Mouse (Mus musculus): ENCODE results near the gene Son. TPM values are rescaled to one million over a fixed set of nuclear protein-coding genes. Genes with fewer than 3 reads are reported as not detected.

The Son gene
- total RNA-seq, 4 experiments from 2014 or later = 119 to 148 (median 131) TPM

DNA sequence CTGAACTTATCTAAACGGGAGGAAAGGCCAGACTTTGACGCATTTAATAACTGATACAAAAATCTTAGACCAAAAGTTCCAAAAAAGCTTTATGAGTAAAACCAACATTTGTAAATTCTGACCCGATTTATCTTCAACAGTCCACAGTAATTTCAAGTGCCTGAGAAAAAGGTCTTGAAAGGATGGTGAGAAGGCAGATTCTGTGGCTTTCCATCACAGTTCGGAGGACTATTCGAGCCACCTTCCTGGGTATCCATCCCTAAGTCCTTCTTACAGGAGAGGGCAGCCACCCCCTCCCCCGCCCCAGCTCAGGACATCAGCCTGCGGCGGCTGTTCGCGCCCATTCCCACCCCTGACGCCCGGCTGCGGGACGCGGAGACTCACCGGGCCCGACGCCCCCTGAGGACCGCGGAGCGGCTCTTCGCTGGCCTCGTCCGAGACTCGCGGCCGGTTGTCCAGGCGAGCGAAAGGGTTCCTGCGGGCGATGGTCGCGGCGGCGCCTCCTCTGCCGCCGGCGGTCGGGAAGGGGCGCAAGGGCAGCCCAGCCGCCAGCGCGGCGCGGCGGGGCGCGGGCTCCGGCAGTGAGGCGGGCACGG is 40.8 kb downstream of the Son start:
- DNase-seq (ENCODE audit: low spot score) = no peak

GRCm38 (mm10) chr16:91688619-91689334 is 41.5 kb downstream of the Son start, which contains the start of gene Donson:
Gene Donson (minus strand): TSS chr16:91688770.
- peak; percentile 89 for DNase-seq (ENCODE audit: low spot score)

DNA sequence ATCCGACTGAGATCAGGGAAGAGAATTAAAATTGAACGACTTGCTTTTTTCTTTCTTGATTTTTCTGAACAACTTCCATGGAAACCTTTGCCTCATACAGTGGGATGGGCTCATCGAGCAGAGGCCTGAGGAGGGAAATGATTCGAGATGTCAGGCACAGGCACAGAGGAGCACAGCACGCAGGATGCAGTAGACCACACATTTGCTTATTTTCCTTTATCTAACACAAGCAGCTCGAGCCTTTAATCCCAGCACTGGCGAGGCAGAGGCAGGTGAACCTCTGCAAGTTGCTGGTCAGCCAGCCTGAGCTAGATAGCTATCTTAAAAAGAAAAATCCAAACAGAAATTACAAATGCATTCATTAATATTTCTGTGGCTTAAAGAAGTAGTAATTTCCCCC is 42.5 kb downstream of the Son start:
- DNase-seq (ENCODE audit: low spot score) = no peak

DNA sequence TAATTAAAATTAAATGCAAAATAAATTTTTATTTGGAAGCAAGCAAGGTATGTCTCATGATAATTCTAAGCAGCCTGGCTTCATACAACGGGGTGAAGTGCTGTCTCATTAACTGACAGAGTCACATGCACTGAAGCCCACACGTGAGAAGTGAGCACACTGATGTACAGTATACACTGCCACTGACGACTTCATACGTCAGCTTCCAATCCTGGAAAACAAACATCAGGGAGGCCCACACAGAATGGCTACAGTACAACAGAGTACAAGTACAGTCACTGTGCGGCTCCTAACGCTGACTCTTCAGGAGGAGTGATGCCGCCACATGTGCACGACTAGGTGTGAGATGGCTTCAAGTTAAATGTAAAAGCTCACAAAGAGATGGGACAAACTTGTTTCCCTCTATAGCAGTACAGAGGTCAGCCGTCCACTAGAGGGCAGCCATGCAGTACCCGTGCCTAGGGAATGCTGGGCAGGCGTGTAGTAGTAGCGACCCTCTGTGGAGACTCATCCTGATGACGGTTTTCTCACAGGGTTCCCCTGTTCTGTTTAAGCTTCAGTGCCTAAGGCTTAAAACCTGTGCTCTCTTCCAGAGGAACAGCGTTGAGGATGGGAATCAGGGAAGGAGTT is 47.3 kb downstream of the Son start:
- peak; percentile 71 for DNase-seq (ENCODE audit: low spot score)

- DNase-seq (ENCODE audit: low spot score) = no peak
These were observed 47.9 kb downstream of the Son start for GRCm38 (mm10) chr16:91695108-91695755.

DNA sequence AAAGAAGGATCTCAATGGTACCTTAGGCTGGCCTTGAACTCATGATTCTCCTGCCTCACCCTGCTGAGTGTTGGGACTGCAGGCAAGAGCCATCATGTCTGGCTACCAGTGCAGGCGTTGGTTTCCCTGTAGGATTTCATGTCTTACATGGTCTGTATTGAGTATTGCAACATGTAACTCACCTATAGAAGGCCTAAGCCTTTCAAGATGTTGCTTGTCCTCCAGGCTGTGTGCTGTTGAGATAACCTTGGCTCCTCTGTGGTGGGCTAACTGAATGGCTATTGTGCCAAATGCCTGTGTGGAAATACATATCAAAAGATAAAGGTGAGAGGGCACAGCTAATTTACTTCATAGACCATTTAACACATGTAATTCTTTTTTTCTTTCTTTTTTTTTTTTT is 51.7 kb downstream of the Son start:
- no peak for DNase-seq (ENCODE audit: low spot score)

GRCm38 (mm10) chr16:91701908-91702307 is 54.6 kb downstream of the Son start:
- DNase-seq (ENCODE audit: low spot score) = no peak

DNA sequence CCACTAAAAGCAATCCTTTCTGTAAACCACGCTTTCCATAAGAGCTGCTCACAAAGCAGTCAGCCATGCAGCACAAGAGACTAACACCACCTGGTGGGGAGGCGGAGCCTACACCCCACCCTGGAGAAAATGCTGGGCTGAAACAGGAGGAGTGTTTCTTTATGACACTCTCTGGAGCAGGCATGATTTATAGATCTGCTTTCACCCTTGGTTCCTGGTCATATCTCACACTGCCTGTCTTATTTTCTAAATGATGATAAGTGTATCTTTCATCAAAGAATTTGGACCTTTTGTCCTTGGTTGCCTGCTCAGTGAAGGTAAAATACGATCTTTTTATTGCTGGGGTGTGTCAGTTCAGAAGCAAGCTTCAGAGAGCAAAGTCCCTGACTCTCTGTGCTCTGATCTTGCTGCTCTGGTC is 55.5 kb downstream of the Son start:
- no peak for DNase-seq (ENCODE audit: low spot score)

- DNase-seq (ENCODE audit: low spot score) = no peak
These were observed 57.5 kb downstream of the Son start for GRCm38 (mm10) chr16:91704603-91705340.

DNA sequence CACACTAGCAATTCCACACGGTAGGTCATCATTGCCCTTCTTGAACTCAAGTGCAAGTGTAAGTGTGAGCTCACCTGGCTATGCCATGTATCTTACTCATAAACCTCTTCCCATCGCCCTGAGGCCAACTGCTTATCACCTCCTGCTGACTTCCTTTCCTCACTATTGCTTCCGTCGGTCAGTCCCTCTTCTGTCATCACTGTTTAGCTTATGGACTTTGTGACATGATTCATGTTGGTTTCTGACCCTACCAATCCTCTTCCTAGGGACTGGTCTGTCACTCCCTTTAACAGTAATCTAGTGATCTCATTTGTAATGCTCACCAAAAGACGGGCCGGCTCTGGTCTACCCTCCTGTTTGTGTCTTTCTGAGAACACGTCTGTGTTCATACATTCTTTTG is 62.9 kb downstream of the Son start:
- DNase-seq (ENCODE audit: low spot score) = no peak

GRCm38 (mm10) chr16:91716927-91717349 is 69.6 kb downstream of the Son start:
- DNase-seq (ENCODE audit: low spot score) = peak; percentile 67

DNA sequence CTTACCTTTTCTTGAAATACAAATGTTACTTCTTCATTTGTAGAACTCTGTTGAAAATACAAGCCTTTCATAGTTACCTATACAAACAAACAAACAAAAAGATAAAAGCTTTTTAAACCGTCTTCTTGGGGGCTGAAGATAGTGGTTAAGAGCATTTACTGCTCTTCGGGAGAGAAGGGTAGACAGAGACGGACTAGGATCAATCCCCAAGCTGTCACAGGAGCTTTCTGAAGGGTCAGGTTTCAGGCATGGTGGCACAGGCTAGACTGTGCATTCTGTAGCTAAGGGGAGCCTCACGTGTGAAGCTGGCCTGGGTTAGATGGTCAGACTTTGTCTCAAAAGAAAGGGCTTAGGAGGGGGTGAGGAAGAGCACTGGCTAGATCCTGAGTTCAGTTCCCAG is 70.1 kb downstream of the Son start:
- no peak for DNase-seq (ENCODE audit: low spot score)

DNA sequence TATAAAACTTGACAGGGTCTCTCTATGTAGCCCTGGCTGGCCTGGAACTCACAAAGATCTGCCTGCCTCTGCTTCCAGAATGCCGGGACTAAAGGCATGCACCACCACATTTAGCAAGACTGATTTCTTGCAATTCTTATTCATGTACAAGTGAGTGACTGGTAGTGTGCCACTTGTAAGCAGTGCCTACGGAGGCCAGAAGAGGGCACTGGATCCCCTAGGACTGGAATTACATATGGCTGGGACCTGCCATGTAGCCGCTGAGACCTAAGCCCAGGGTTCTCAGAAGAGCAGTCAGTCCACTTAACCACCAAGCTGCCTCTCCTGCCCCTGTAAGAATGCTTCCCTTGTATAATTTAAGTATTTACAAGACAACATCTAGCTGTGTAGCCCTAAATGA is 76.9 kb downstream of the Son start:
- peak; percentile 60 for DNase-seq (ENCODE audit: low spot score)

DNA sequence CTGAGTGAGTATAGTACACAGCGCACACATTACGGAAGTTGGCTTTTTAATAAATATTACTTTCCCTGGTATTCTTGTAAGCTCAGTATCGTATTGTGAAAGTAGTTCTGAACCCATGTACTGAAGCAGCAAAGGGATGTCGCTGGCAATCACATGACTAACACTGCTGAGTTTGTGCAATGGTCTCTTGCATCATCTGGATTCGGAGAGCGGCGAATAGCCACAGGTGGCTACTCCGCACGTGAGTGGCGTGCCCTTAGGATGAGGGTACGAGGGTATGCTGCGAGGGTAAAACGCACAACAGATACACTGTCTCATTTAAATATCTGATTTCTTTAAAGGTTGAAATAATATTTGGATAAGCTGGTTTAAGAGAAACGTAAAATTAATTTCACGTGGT is 80.1 kb downstream of the Son start:
- DNase-seq (ENCODE audit: low spot score) = no peak

DNA sequence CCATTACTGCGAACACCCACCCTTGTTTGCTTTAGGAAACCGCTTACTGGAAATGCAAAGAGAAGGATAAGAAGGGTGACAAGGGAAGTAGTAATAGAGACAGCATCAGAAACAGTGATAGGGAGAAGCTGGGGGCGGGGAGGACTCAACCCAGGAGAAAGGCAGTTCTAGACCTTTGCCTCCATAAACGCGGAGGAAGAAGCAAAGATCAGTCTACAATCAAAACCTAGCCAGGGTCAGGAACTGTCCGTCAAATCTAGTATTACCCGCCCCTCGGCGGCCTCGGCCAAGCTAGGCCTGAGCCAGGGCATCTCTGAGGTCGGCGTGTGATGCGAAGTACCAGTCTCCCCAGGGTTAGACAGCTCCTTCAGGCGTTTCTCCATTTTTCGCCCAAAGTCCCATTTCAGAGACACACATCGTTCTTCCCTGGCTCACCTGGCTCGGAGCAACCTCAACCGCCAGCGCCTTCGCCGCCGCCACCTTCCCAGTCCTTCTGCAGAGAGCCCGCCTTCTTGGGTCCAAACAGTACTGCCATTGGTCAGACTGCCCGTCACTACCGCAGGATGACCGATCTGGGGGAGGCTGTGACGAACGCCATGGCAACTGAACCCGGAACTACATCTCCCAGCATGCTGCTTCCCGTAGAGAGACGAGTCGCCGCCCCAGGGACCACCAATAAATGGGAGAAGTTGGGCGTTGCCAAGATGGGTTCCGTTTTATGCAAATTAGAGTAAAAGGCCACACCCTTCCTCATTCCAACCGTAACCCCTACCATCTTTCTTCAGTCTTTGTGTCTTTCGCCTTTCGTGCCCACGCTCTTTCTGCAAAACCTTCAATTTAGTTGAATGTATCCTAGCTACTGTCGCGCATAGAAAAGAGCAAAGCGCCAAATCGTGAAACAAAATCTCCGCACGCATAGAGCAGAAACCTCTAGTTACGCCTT is 81.1 kb downstream of the Son start, which contains the start of gene Cryzl1:
Gene Cryzl1, minus strand, starts transcription at position 853 of the 943 bp plus-strand sequence.
- DNase-seq (ENCODE audit: low spot score) = peak; percentile 99

Other genes starting within 250 kb of the Son start
- gene Il10rb, start 241.3 kb upstream of the Son start, total RNA-seq (2022) = 100 to 1,000 TPM; 116 to 131 (median 129) TPM
- gene Ifnar1, start 162.3 kb upstream of the Son start, total RNA-seq (2022) = 10 to 100 TPM; 18.7 to 28.6 (median 22.0) TPM
- 100 to 1,000 TPM; 122 to 145 (median 132) TPM for gene Ifngr2, start 100.4 kb upstream of the Son start, total RNA-seq (2022)
- 10 to 100 TPM; 49.1 to 56.7 (median 50.9) TPM for gene Tmem50b, start 49.7 kb upstream of the Son start, total RNA-seq (2022)
- 10 to 100 TPM; 34.1 to 41.5 (median 39.8) TPM for gene Dnajc28, start 28.5 kb upstream of the Son start, total RNA-seq (2022)
- 10 to 100 TPM; 72.7 to 86.8 (median 73.1) TPM for gene Gart, start 554 bp upstream of the Son start, total RNA-seq (2022)
- 1 to 10 TPM; 2.9 to 6.0 (median 3.5) TPM for gene Donson, start 41.3 kb downstream of the Son start, total RNA-seq (2022)
- 10 to 100 TPM; 26.0 to 30.4 (median 27.1) TPM for gene Cryzl1, start 81.5 kb downstream of the Son start, total RNA-seq (2022)
- 10 to 100 TPM; 50.2 to 64.1 (median 53.3) TPM for gene Itsn1, start 81.8 kb downstream of the Son start, total RNA-seq (2022)

Measured in heart, adult 8-10 months (tissue).